Mouse (Mus musculus) spleen, embryonic (tissue): ENCODE measurements around the gene Senp8.
"Not testable (repeated sequence)": the region's sequence is repeated elsewhere in the genome, so short reads cannot be mapped to it uniquely, and the experiment has no call there.

Experiments
- CTCF ChIA-PET: fragments of 350-600 bp; sonication (Branson Sonifier 250); formaldehyde crosslinking; loops from one replicate; lab custom pipeline; 2022; lab: Charles Lee

The Senp8 gene

GRCm38 (mm10) chr9:59750267-59751065 is at the start of gene Senp8, which contains the start of gene Myo9a:
Gene Senp8, minus strand, starts transcription at chr9:59750710.
Gene Myo9a, plus strand, starts transcription at chr9:59750896.
- CTCF ChIA-PET = no interaction called here

- CTCF ChIA-PET = not testable (repeated sequence)
These were observed 16.5 kb upstream of the Senp8 start for GRCm38 (mm10) chr9:59766966-59767461.

- CTCF ChIA-PET = no interaction called here
These were observed 10.0 kb upstream of the Senp8 start for GRCm38 (mm10) chr9:59760515-59760914.

- CTCF ChIA-PET = interaction anchor here (0.6 to 0.9 kb wide), 2 partner anchors 19 to 1193 kb away, joined by 3 read pairs; no protein-coding TSS in a partner anchor
These were observed 6.5 kb upstream of the Senp8 start for GRCm38 (mm10) chr9:59757016-59757415.

GRCm38 (mm10) chr9:59755199-59755598 is 4.7 kb upstream of the Senp8 start:
- CTCF ChIA-PET = no interaction called here

- CTCF ChIA-PET = no interaction called here
These were observed 1.5 kb upstream of the Senp8 start for GRCm38 (mm10) chr9:59751966-59752365.

GRCm38 (mm10) chr9:59751066-59751581 is 614 bp upstream of the Senp8 start:
- CTCF ChIA-PET = no interaction called here

- CTCF ChIA-PET = no interaction called here
These were observed 787 bp downstream of the Senp8 start for GRCm38 (mm10) chr9:59749581-59750265.

GRCm38 (mm10) chr9:59748969-59749368 is 1.5 kb downstream of the Senp8 start:
- CTCF ChIA-PET = interaction anchor here (0.6 kb wide), 1 partner anchor 318 kb away, joined by 3 read pairs; no protein-coding TSS in a partner anchor

- CTCF ChIA-PET = interaction anchor here (0.7 kb wide), 1 partner anchor 47 kb away, joined by 9 read pairs; no protein-coding TSS in a partner anchor
These were observed 2.1 kb downstream of the Senp8 start for GRCm38 (mm10) chr9:59748387-59748786.

- CTCF ChIA-PET = no interaction called here
These were observed 6.6 kb downstream of the Senp8 start for GRCm38 (mm10) chr9:59743903-59744302.

GRCm38 (mm10) chr9:59740593-59740992 is 9.9 kb downstream of the Senp8 start:
- CTCF ChIA-PET = no interaction called here

- CTCF ChIA-PET = no interaction called here
These were observed 15.1 kb downstream of the Senp8 start for GRCm38 (mm10) chr9:59735394-59735793.

- CTCF ChIA-PET = no interaction called here
These were observed 17.4 kb downstream of the Senp8 start for GRCm38 (mm10) chr9:59733075-59733474.

- CTCF ChIA-PET = no interaction called here
These were observed 19.4 kb downstream of the Senp8 start for GRCm38 (mm10) chr9:59731136-59731535.

- CTCF ChIA-PET = interaction anchor here (0.6 kb wide), 1 partner anchor 104 kb away, joined by 4 read pairs; no protein-coding TSS in a partner anchor
These were observed 22.8 kb downstream of the Senp8 start for GRCm38 (mm10) chr9:59727569-59728286.

GRCm38 (mm10) chr9:59725515-59725914 is 25.0 kb downstream of the Senp8 start:
- CTCF ChIA-PET = no interaction called here

- CTCF ChIA-PET = interaction anchor here (1.2 kb wide), 1 partner anchor 245 kb away, joined by 3 read pairs; no protein-coding TSS in a partner anchor
These were observed 26.6 kb downstream of the Senp8 start for GRCm38 (mm10) chr9:59723791-59724442.

GRCm38 (mm10) chr9:59723096-59723657 is 27.3 kb downstream of the Senp8 start:
- CTCF ChIA-PET = interaction anchor here (0.7 to 1.2 kb wide), 2 partner anchors 246 to 326 kb away, joined by 3 read pairs; no protein-coding TSS in a partner anchor

- CTCF ChIA-PET = no interaction called here
These were observed 29.4 kb downstream of the Senp8 start for GRCm38 (mm10) chr9:59721144-59721543.
